Mouse (Mus musculus) limb, embryonic 13.5 days (tissue): ENCODE measurements around the gene Lyve1. TPM values are rescaled to one million over a fixed set of nuclear protein-coding genes. Genes with fewer than 3 reads are reported as not detected.

Experiments used
- ATAC-seq: fragments of 200-750 bp; cut with Nextera tagmentation; 2 replicates; pipeline ENCODE4 v1.8.0; 2017; ENCODE audit warnings: low read depth, moderate number of reproducible peaks, moderate TSS enrichment; ENCODE audit not compliant: low FRiP score
- H3K27ac ChIP-seq: fragments of 300-500 bp; sonication (generic); 2 replicates; pipeline ENCODE4 v1.5.1; 2015; ENCODE audit warnings: inconsistent platforms, mild to moderate bottlenecking, moderate library complexity
- H3K27me3 ChIP-seq: fragments of 300-500 bp; sonication (generic); 2 replicates; pipeline ENCODE4 v1.6.1; 2015; ENCODE audit warnings: mild to moderate bottlenecking, inconsistent platforms
- H3K36me3 ChIP-seq: fragments of 300-500 bp; sonication (generic); 2 replicates; pipeline ENCODE4 v1.6.1; 2015; ENCODE audit warnings: inconsistent platforms, mild to moderate bottlenecking, moderate library complexity
- H3K4me1 ChIP-seq: fragments of 300-500 bp; sonication (generic); 2 replicates; pipeline ENCODE4 v1.6.1; 2015; ENCODE audit warnings: inconsistent platforms
- H3K4me2 ChIP-seq: fragments of 300-500 bp; sonication (generic); replicated peaks from 2 replicates; pipeline ENCODE4 v1.6.1; 2015; ENCODE audit warnings: inconsistent platforms, mild to moderate bottlenecking, moderate library complexity
- H3K4me3 ChIP-seq: fragments of 300-500 bp; sonication (generic); 2 replicates; pipeline ENCODE4 v1.5.1; 2015; ENCODE audit warnings: moderate library complexity, mild to moderate bottlenecking, inconsistent platforms
- H3K9ac ChIP-seq: fragments of 300-500 bp; sonication (generic); 2 replicates; pipeline ENCODE4 v1.6.1; 2015; ENCODE audit warnings: mild to moderate bottlenecking, inconsistent platforms
- H3K9me3 ChIP-seq: fragments of 300-500 bp; sonication (generic); 2 replicates; pipeline ENCODE4 v1.6.1; 2016; ENCODE audit warnings: inconsistent platforms
- WGBS: fragments of 180-500 bp; shearing (Covaris S2); methylation state at CpG from one replicate; pipeline ENCODE4 v1.1.7; 2015; 5-methylcytosine and 5-hydroxymethylcytosine counted together
- polyA plus RNA-seq: library from polyadenylated mRNA; unstranded; fragments of >200 nt; fragmentation: Nextera tagmentation; extraction: Ambion mirVana; gene quantifications from 2 replicates; pipeline ENCODE4 v1.2.1, GENCODE M21; 2015

Gene Lyve1
- polyA plus RNA-seq, 1 experiment from 2014 or later, result 2.4 TPM

DNA sequence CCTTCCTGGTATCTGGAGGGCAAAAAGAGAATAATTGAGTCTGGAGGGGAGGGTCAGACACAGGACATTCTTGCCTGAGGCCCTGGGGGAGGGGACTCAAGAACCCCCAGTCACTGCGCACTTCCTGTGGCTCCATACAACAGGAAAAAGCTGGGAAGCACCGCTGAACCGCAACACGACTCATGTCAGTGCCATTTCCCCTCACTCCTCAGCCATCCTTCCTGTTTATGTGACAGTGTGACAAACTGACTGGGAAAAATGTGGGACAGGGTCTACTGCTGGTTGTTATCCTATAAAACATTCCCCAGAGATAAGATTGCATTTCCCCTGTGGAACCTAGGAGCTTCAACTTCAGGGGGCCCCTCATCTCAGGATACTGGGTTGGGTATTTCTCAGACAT is 13.9 kb upstream of the Lyve1 start:
- no peak for ATAC-seq
- H3K27ac ChIP-seq, result no peak overlapping the region
- no peaks in the 10 kb centered on the region for H3K9me3 ChIP-seq
- H3K4me1 ChIP-seq, result 0 out of 2 replicates have a peak, but pooled peaks cover 4% of the 10 kb centered on the region
- no peak overlapping the region for H3K9ac ChIP-seq
- H3K36me3 ChIP-seq, result no peaks in the 10 kb centered on the region
- WGBS, result 79% methylated on average over 4 of the region's 4 CpGs
- H3K27me3 ChIP-seq, result no peaks in the 10 kb centered on the region
- no peak overlapping the region for H3K4me2 ChIP-seq
- H3K4me3 ChIP-seq, result no peak overlapping the region

DNA sequence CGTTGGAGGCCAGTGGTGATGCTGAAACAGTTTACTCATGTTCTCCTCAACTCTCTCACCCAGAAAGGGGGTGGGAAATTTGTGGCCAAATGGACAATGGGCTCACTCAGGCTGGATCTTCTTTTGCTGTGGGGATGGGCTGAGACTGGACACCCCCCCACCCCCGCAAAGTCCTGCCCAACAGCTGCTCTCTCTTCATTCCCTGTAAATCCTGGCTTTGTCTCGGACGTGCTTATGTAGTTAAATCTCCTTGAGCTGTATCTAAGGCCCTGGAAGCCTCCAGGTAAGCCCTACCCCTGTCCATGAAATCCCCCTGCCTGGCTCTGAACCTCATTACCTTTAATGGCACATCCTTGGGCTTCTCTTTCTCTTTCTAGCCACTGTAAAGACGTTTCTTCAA is 5.8 kb upstream of the Lyve1 start:
- WGBS, result 66% methylated on average over 5 of the region's 5 CpGs
- no peak for ATAC-seq
- Histone ChIP-seq H3K4me3 (no peak overlapping the region), H3K27me3 (no peaks in the 10 kb centered on the region), H3K4me1 (peaks cover 10% of the 10 kb centered on the region), H3K36me3 (no peaks in the 10 kb centered on the region), H3K27ac (no peak overlapping the region), H3K9ac (no peak overlapping the region), H3K4me2 (no peak overlapping the region), H3K9me3 (no peaks in the 10 kb centered on the region)

DNA sequence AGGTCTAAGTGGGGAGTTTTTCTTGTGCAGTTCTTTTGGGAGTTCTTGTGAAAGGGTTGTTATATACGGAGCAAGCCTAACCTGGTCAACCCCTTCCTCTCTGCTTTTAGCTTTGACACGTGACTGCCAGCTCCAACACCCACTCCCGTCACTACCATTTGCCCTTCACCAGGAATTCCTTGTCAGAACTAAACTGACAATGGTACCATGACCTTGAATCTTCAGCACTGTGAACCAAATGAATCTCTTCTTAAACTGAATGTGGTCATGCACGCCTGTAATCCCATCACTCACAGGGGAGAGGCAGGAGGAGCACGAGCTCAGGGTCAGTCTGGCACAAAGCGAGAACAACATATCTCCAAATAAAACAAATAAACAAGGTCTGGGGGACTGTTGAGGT is 4.1 kb upstream of the Lyve1 start:
- Histone ChIP-seq H3K4me3 (no peak overlapping the region), H3K9ac (no peak overlapping the region), H3K27ac (no peak overlapping the region), H3K27me3 (no peaks in the 10 kb centered on the region), H3K36me3 (no peaks in the 10 kb centered on the region), H3K4me1 (peaks cover 7% of the 10 kb centered on the region), H3K9me3 (no peaks in the 10 kb centered on the region), H3K4me2 (no peak overlapping the region)
- ATAC-seq, result no peak
- 81% methylated on average over 6 of the region's 6 CpGs for WGBS

DNA sequence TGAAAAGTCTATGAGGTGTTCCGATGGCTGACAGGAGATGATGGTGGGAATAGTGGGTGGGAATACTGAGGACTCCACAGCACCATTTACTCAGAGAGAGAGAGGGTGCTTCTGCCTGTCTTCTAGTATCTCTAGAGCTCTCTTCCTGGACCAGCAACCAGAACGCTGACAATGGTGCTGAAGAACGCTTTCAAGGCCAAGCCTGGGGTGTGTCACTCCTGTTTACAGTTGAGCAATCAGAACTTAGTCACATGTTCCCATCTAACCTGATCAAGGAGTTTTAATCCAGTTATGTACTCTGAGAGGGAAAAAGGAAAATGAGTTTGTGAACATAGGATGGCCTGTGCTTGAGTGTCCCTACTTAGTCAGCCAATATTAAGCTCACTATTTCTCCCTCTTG is 3.0 kb upstream of the Lyve1 start:
- H3K4me3 ChIP-seq, result no peak overlapping the region
- no peak overlapping the region for H3K27ac ChIP-seq
- no peak overlapping the region for H3K4me2 ChIP-seq
- H3K4me1 ChIP-seq, result peaks cover 7% of the 10 kb centered on the region
- H3K9ac ChIP-seq, result no peak overlapping the region
- H3K27me3 ChIP-seq, result no peaks in the 10 kb centered on the region
- no peak for ATAC-seq
- WGBS, result 86% methylated on average over 3 of the region's 3 CpGs
- no peaks in the 10 kb centered on the region for H3K36me3 ChIP-seq
- no peaks in the 10 kb centered on the region for H3K9me3 ChIP-seq

DNA sequence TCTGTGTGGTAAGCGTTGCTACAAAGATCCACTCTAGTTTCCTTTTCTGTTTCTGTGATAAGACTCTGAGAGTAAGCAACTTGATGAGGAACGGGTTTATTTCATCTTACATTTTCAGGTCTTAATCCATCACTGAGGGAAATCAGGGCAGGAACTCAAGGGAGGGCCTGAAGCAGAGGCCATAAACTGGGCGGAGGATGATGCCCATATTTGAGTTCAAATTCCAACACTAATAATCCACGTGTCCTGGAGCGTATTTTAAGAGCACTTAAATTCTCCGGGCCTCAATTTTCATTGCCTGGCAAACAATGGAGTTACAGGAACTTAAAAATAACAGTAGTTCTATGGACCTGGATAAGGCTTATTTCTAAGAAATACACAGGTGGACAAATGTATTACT is 2.5 kb upstream of the Lyve1 start:
- Histone ChIP-seq H3K4me2 (no peak overlapping the region), H3K36me3 (no peaks in the 10 kb centered on the region), H3K27ac (no peak overlapping the region), H3K4me3 (no peak overlapping the region), H3K4me1 (peaks cover 7% of the 10 kb centered on the region), H3K9ac (no peak overlapping the region), H3K27me3 (no peaks in the 10 kb centered on the region), H3K9me3 (no peaks in the 10 kb centered on the region)
- 70% methylated on average over 6 of the region's 6 CpGs for WGBS
- ATAC-seq, result no peak

DNA sequence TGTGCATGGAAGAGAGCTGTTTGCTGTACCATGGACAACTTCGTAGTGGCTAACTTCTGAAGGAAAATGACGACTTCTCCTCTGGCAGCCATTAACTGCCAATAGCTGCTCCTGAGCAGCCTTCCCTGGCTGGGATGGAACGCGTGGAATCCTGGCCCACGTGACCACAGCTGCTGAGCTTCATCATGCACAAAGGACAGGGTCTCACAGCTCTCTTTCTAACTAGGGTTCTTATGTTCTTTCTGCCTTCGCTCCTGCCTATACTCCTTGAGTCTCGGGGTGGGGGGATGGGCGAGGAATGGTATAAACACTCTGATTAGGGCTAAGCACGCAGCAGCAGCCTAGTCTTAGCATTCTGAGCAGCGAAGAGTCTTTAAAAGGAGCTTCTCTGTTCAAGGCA is 2.0 kb upstream of the Lyve1 start:
- WGBS, result 20% methylated on average over 10 of the region's 10 CpGs
- no peaks in the 10 kb centered on the region for H3K27me3 ChIP-seq
- ATAC-seq, result peak; percentile 76
- no peaks in the 10 kb centered on the region for H3K9me3 ChIP-seq
- H3K4me2 ChIP-seq, result peak overlapping the region; percentile 25; the same call in 1 of the 2 replicates
- H3K27ac ChIP-seq, result no peak overlapping the region
- H3K4me3 ChIP-seq, result no peak overlapping the region
- H3K4me1 ChIP-seq, result peaks cover 7% of the 10 kb centered on the region
- H3K36me3 ChIP-seq, result no peaks in the 10 kb centered on the region
- H3K9ac ChIP-seq, result no peak overlapping the region

DNA sequence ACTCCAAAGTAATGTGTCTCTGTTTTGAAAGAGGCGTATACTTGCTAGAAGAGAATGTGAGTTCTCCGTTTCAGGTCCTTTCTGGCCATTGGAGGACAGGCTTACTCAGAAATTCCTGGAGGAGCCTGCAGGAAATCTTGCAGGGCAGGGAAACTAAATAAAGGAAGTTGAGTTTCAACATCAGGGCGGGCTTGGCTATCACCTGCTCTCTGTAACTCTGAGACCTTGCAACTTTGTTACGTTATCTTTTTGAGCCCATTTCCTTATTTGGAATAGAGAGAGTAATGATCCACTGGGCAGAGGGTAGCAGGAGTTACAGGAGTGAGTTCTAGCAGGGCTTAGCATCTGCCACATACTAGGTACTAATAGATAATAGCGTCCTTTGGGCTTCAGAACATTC is 2.9 kb downstream of the Lyve1 start:
- Histone ChIP-seq H3K36me3 (no peaks in the 10 kb centered on the region), H3K9ac (no peak overlapping the region), H3K27ac (no peak overlapping the region), H3K27me3 (no peaks in the 10 kb centered on the region), H3K4me3 (no peak overlapping the region), H3K4me1 (peaks cover 4% of the 10 kb centered on the region), H3K9me3 (no peaks in the 10 kb centered on the region), H3K4me2 (no peak overlapping the region)
- no peak for ATAC-seq
- 46% methylated on average over 5 of the region's 5 CpGs for WGBS

DNA sequence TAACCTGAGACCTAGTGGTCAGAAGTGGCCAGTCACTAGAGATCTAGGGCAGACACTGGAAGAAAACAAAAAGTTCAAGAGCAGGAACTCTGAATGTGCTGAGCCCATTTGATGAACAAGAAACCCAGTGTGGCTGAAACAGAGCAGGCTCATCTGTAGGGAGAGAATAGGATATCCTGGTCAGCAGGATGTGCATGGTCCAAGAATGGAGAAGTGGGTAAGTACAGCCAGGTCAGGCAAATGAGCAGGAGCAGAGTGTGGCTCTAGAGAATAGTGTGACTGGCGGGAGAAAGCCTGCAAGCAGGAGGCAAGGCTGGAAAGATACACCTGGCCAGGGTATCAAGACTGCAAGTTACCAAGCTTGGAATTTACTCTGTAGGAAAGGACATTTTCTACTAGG is 7.4 kb downstream of the Lyve1 start:
- Histone ChIP-seq H3K9me3 (no peaks in the 10 kb centered on the region), H3K4me2 (no peak overlapping the region), H3K27ac (no peak overlapping the region), H3K9ac (no peak overlapping the region), H3K4me3 (no peak overlapping the region), H3K36me3 (no peaks in the 10 kb centered on the region), H3K4me1 (peaks cover 7% of the 10 kb centered on the region; the same call in 1 of the 2 replicates), H3K27me3 (no peaks in the 10 kb centered on the region)
- no peak for ATAC-seq
- 65% methylated on average over 1 of the region's 1 CpGs for WGBS

DNA sequence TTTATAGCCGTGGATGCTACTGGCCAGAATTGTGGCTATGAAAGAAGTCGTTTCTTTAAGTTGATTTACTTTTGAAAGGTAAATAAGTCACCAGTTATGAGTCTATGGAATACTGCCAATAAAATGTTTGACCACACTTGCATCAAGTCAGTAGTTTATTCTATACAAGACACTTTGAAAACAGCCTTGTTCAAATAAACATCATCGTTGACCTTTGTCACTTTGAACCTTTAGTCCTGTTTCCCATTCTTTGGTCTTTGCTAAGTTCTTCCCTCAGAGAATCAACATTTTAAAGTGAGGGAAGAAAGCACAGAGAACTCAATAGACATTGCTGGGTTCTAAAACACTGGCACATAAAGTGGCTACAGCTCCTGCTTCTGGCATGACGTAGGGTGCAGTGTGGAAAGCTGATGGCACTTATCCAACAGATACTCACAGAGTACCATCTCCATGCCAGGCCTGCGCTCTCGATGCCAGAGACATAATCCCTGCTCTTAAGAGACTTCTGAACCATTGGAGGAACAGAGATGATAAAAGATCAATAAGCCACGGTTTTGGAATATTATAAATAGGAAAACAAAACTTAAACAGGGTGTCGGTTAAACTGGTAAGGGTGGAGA is 8.0 kb downstream of the Lyve1 start:
- no peak overlapping the region for H3K4me2 ChIP-seq
- no peak overlapping the region for H3K27ac ChIP-seq
- H3K9me3 ChIP-seq, result no peaks in the 10 kb centered on the region
- H3K27me3 ChIP-seq, result no peaks in the 10 kb centered on the region
- WGBS, result 79% methylated on average over 8 of the region's 8 CpGs
- H3K4me1 ChIP-seq, result peaks cover 7% of the 10 kb centered on the region; the same call in 1 of the 2 replicates
- ATAC-seq, result no peak
- no peak overlapping the region for H3K9ac ChIP-seq
- H3K36me3 ChIP-seq, result no peaks in the 10 kb centered on the region
- H3K4me3 ChIP-seq, result no peak overlapping the region

DNA sequence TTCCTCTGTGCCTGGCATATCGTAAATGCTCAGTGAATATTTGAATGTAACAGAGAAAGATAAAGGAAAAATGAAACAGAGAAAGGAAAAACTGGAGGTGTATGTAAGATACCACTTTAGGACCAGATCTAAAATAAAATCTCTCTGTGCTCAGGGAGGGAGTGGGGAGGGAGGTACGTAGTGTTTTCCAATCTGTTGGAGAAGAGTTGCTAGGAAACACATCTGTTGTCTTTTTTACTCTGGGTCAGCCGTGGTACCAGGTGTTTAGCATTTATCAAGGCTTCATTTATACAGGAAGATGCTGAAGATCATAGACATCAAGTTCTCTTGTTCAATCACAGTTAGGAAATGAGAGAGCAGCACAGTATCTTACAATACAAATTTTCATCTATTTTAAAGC is 8.5 kb downstream of the Lyve1 start:
- H3K4me1 ChIP-seq, result peaks cover 7% of the 10 kb centered on the region; the same call in 1 of the 2 replicates
- 56% methylated on average over 3 of the region's 3 CpGs for WGBS
- no peaks in the 10 kb centered on the region for H3K36me3 ChIP-seq
- H3K27ac ChIP-seq, result no peak overlapping the region
- H3K4me2 ChIP-seq, result no peak overlapping the region
- no peaks in the 10 kb centered on the region for H3K27me3 ChIP-seq
- H3K9me3 ChIP-seq, result no peaks in the 10 kb centered on the region
- H3K9ac ChIP-seq, result no peak overlapping the region
- ATAC-seq, result no peak
- no peak overlapping the region for H3K4me3 ChIP-seq

DNA sequence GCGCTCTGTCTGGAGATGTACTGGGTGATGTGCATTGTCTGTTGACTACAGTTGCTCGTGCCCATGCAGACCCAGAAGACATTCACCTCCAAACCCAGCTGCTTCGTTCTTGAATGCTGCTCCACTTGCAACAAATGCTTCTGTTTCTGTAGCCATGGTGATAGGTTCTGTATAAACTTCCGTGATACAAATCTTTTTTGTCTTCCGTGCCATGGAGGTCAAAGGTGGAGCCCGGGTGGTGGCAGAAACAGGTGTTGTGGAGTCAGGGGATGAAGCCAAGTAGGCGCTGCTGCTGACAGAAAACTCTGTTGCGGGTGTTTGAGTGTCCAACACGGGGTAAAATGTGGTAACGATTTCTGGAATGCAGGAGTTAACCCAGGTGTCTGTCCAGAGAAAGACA is 9.4 kb downstream of the Lyve1 start:
- Histone ChIP-seq H3K4me3 (no peak overlapping the region), H3K36me3 (no peaks in the 10 kb centered on the region), H3K27ac (no peak overlapping the region), H3K9ac (no peak overlapping the region), H3K9me3 (no peaks in the 10 kb centered on the region), H3K27me3 (no peaks in the 10 kb centered on the region), H3K4me2 (no peak overlapping the region), H3K4me1 (peaks cover 7% of the 10 kb centered on the region; the same call in 1 of the 2 replicates)
- 67% methylated on average over 10 of the region's 10 CpGs for WGBS
- ATAC-seq, result no peak

DNA sequence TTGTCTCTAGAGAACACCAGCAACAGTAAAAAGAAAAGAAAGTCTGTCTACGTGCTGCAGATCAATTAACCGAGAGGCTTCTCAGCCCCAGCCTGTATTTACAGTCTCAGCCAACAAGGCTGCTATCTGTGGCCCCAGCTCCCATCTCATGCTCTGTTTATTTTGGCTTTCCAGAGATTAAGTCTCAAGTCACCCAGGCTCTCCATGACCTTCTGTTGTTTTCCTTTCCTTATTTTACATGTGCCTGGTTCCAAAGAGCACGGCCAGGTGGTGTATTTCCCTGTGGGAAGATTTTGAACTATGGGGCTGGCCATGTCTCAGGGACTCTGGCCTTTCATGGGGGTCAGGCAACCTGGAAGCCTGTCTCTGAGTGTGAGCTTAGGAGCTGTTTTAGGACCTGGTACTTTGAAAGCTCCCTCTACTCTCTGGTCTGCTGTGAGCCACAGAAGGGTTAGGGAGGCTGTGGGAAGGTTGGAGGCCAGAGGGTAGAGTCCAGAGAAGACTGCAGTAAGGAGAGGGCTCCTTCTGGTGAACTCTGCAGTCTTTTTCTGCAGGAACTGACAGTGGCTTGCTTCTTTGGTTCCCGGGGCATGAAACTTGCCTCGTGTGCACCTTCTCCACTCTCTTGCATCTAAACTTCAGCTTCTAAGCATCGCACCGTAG is 11.4 kb downstream of the Lyve1 start:
- WGBS, result 61% methylated on average over 7 of the region's 7 CpGs
- Histone ChIP-seq H3K4me1 (peaks cover 7% of the 10 kb centered on the region; the same call in 1 of the 2 replicates), H3K4me2 (no peak overlapping the region), H3K9me3 (no peaks in the 10 kb centered on the region), H3K27me3 (no peaks in the 10 kb centered on the region), H3K36me3 (no peaks in the 10 kb centered on the region), H3K27ac (no peak overlapping the region), H3K9ac (no peak overlapping the region), H3K4me3 (no peak overlapping the region)
- ATAC-seq, result no peak

DNA sequence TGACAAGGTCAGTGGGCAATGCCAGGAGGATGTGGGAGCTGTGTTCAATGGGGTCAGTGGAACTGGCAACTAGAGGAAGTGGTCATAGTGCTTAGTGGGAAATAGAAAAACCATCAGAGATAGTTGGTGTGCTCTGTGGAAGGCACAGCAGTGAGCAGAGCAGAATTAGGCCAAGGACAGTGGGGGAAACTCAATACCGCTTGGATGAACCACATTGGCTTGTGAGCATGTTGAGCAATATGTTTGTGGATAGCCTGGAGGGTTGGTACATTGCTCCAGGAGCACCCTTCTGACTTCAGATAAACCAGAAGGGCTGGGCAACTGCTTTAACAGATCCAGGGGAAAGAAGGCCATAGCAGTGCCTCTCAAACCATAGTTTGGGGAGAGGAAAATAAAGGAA is 14.7 kb downstream of the Lyve1 start:
- no peak for ATAC-seq
- 82% methylated on average over 1 of the region's 1 CpGs for WGBS
- Histone ChIP-seq H3K27ac (no peak overlapping the region), H3K9me3 (peaks cover 3% of the 10 kb centered on the region; the same call in 1 of the 2 replicates), H3K4me2 (no peak overlapping the region), H3K9ac (no peak overlapping the region), H3K27me3 (no peaks in the 10 kb centered on the region), H3K4me1 (peaks cover 11% of the 10 kb centered on the region; the same call in 1 of the 2 replicates), H3K36me3 (no peaks in the 10 kb centered on the region), H3K4me3 (no peak overlapping the region)
